In genomic region chr11:101174389-101174745, GRCm38 (mm10) we compare ENCODE assay signal across 1 mouse cellular context.
TF ChIP-seq lines count a peak whose summit lies in the region.

No protein-coding gene starts in this region.

TF ChIP-seq in CH12.LX, 34 proteins besides CTCF, POLR2A, EP300 and RAD21:
- TF ChIP-seq MAX (IDR thresholded peaks at IDR 0.05; ENCODE audit: low read length) (no peak), CHD1 (IDR thresholded peaks at IDR 0.05; ENCODE audit: low read depth, low read length) (peak; percentile 61; the same call in 1 of the 2 replicates), MYC (IDR thresholded peaks at IDR 0.05; ENCODE audit: low read depth, low read length) (no peak), ZKSCAN1 (IDR thresholded peaks at IDR 0.05; ENCODE audit: borderline replicate concordance, low read depth, low read length) (no peak), NRF1 (IDR thresholded peaks at IDR 0.05; ENCODE audit: low read depth, low read length) (no peak), USF1 (IDR thresholded peaks at IDR 0.05; ENCODE audit: low read depth, low read length) (no peak), IRF4 (IDR thresholded peaks at IDR 0.05; ENCODE audit: low read depth, low read length) (no peak; the same call in 1 of the 2 replicates)
